ENCODE assay signal across 8 mouse cellular contexts in genomic region chr9:102863876-102864545, GRCm38 (mm10). TPM values are rescaled to one million over a fixed set of nuclear protein-coding genes. Genes with fewer than 3 reads are reported as not detected.
A peak's percentile ranks its signal among the peaks of the same experiment; 100 is the strongest.
DNase-seq lines count a peak whose midpoint lies in the region; ATAC-seq and TF ChIP-seq lines count a peak whose summit lies in the region.

No protein-coding gene starts in this region.

- no peaks in the 10 kb centered on the region for H3K27me3 ChIP-seq in embryonic facial prominence, embryonic 10.5 days (replicated peaks; ENCODE audit: low read depth, poor library complexity, severe bottlenecking)
- no peaks in the 10 kb centered on the region for H3K27me3 ChIP-seq in intestine, postnatal 0 days (replicated peaks; ENCODE audit: control insufficient read depth, insufficient read depth, low read length)
- H3K27me3 ChIP-seq in limb, embryonic 10.5 days (ENCODE audit: low read depth, poor library complexity, severe bottlenecking) = no peaks in the 10 kb centered on the region

- ATAC-seq in intestine, postnatal 0 days = no peak
- ATAC-seq in megakaryocyte-erythroid progenitor cell, adult 5-6 weeks (replicated peaks; ENCODE audit: low FRiP score, low TSS enrichment, poor library complexity, severe bottlenecking) = no peak

- no peak for TF ChIP-seq CTCF in intestine, postnatal 0 days (IDR thresholded peaks at IDR 0.05; ENCODE audit: low read depth)

- no peak overlapping the region; the same call in 1 of the 2 replicates for H3K9ac ChIP-seq in intestine, postnatal 0 days (ENCODE audit: low read depth, low read length)

- H3K4me1 ChIP-seq in embryonic facial prominence, embryonic 10.5 days = peaks cover 51% of the 10 kb centered on the region
- H3K4me1 ChIP-seq in intestine, postnatal 0 days (replicated peaks; ENCODE audit: control insufficient read depth, insufficient read depth, low read length) = peaks cover 6% of the 10 kb centered on the region; the same call in 1 of the 2 replicates
- peaks cover 64% of the 10 kb centered on the region for H3K4me1 ChIP-seq in limb, embryonic 10.5 days

- peaks cover 4% of the 10 kb centered on the region; the same call in 1 of the 2 replicates for H3K9me3 ChIP-seq in embryonic facial prominence, embryonic 10.5 days
- no peaks in the 10 kb centered on the region for H3K9me3 ChIP-seq in intestine, postnatal 0 days (ENCODE audit: control insufficient read depth)
- no peaks in the 10 kb centered on the region for H3K9me3 ChIP-seq in limb, embryonic 10.5 days (replicated peaks)

- H3K4me2 ChIP-seq in intestine, postnatal 0 days (replicated peaks; ENCODE audit: low read depth) = peak overlapping the region; percentile 41

- 77% methylated on average over 14 of the region's 14 CpGs for WGBS in embryonic facial prominence, embryonic 10.5 days
- WGBS in intestine, postnatal 0 days = 46% methylated on average over 14 of the region's 14 CpGs
- 80% methylated on average over 14 of the region's 14 CpGs for WGBS in limb, embryonic 10.5 days

- H3K4me3 ChIP-seq in embryonic facial prominence, embryonic 10.5 days = no peak overlapping the region
- no peak overlapping the region for H3K4me3 ChIP-seq in intestine, postnatal 0 days (ENCODE audit: low read depth, low read length)
- H3K4me3 ChIP-seq in limb, embryonic 10.5 days = no peak overlapping the region

- peaks cover 60% of the 10 kb centered on the region for H3K36me3 ChIP-seq in embryonic facial prominence, embryonic 10.5 days (replicated peaks)
- H3K36me3 ChIP-seq in intestine, postnatal 0 days (ENCODE audit: control insufficient read depth, insufficient read depth) = peaks cover 20% of the 10 kb centered on the region
- H3K36me3 ChIP-seq in limb, embryonic 10.5 days = peaks cover 55% of the 10 kb centered on the region

- peak; percentile 82 for DNase-seq in MN1 (ENCODE audit: low spot score)
- DNase-seq in embryonic facial prominence, embryonic 10.5 days (ENCODE audit: low spot score) = no peak
- DNase-seq in heart, adult 11 months = peak; percentile 99
- DNase-seq in limb, embryonic 10.5 days (ENCODE audit: low spot score) = no peak
- peak; percentile 44 for DNase-seq in ovary, postnatal 14 days (ENCODE audit: low spot score)
- no peak for DNase-seq in spleen, postnatal 4 days (ENCODE audit: low spot score in 2 of 2)

- H3K27ac ChIP-seq in embryonic facial prominence, embryonic 10.5 days (replicated peaks) = peak overlapping the region; percentile 69
- peak overlapping the region; percentile 75 for H3K27ac ChIP-seq in intestine, postnatal 0 days (ENCODE audit: low read depth, low read length)
- peak overlapping the region; percentile 48; the same call in 1 of the 2 replicates for H3K27ac ChIP-seq in limb, embryonic 10.5 days

RNA-seq across cellular contexts. Expression of gene Ryk, which starts 29.3 kb away (rescaled TPM):
- 15.8 and 15.9 TPM in 2 replicates for polyA plus RNA-seq in embryonic facial prominence, embryonic 10.5 days (2016; fragmentation: Nextera tagmentation; extraction: Ambion mirVana)
- polyA plus RNA-seq in intestine, postnatal 0 days (2015; fragmentation: Nextera tagmentation; extraction: Ambion mirVana) = 22.3 and 23.9 TPM in 2 replicates
- 17.8 and 18.6 TPM in 2 replicates for polyA plus RNA-seq in limb, embryonic 10.5 days (2016; fragmentation: Nextera tagmentation; extraction: Ambion mirVana)
- total RNA-seq in megakaryocyte-erythroid progenitor cell, adult 5-6 weeks (2014; fragmentation: Nextera tagmentation) = 17.0 and 17.5 TPM in 2 replicates
- 13.8 and 23.8 TPM in 2 replicates for total RNA-seq in megakaryocyte-erythroid progenitor cell, adult 5-6 weeks (2017)

Comparison
In these comparisons a context has a peak if more than half of its experiments do, and no peak if none do; other contexts are left out.
1. DNase-seq: peak in MN1 (single experiment), heart, adult 11 months (single experiment) and ovary, postnatal 14 days (single experiment); none in embryonic facial prominence, embryonic 10.5 days (single experiment), limb, embryonic 10.5 days (single experiment) and spleen, postnatal 4 days (0 of 2).
2. Peak in every context shown above with its lines, with median percentiles within 50 percentile points of each other: H3K27ac ChIP-seq.